In the genomic region with DNA sequence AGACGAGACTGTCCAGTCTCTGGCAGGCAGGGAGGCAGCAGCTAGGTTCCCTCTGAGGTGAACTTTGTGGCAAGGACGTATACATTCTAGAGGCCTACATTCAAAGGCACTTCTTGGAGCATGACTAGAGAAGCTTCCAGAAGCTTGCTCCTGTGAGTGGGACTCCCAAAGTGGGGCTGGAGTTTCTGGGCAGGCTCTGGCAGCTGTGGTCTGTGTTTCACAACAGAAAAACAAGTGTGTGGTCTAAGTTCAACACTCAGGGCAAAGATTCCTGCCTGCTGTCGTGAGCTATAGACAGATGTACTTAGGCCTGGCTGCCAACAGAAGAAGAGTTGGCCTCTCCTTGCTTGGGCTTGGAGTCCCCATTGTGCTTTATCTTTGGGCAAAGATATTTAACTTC, we compare ENCODE assay signal across 20 mouse cellular contexts.
"Had no signal": no experiment of that assay in that cellular context is flagged by ENCODE, and none has a peak within 500 bp of the region (broad histone marks: within the 10 kb centered on the region; RNA-seq: fewer than 3 reads in every experiment).

No protein-coding gene starts in this region.

- H3K4me1 ChIP-seq: midbrain, embryonic 15.5 days; neural tube, embryonic 12.5 days; neural tube, embryonic 15.5 days had no signal

- H3K9me3 ChIP-seq: intestine, embryonic 15.5 days; liver, embryonic 13.5 days; midbrain, embryonic 15.5 days; neural tube, embryonic 12.5 days; neural tube, embryonic 15.5 days had no signal

- H3K27me3 ChIP-seq: intestine, embryonic 15.5 days; liver, embryonic 13.5 days; midbrain, embryonic 15.5 days; neural tube, embryonic 12.5 days; neural tube, embryonic 15.5 days had no signal

- H3K27ac ChIP-seq: intestine, embryonic 15.5 days; layer of hippocampus, adult 2 months; left cerebral cortex, adult 2 months; liver, embryonic 13.5 days; midbrain, embryonic 15.5 days; neural tube, embryonic 12.5 days; neural tube, embryonic 15.5 days had no signal

- H3K4me3 ChIP-seq: intestine, embryonic 15.5 days; layer of hippocampus, adult 2 months; left cerebral cortex, adult 2 months; liver, embryonic 13.5 days; midbrain, embryonic 15.5 days; neural tube, embryonic 12.5 days; neural tube, embryonic 15.5 days had no signal

- H3K36me3 ChIP-seq: intestine, embryonic 15.5 days; liver, embryonic 13.5 days; midbrain, embryonic 15.5 days; neural tube, embryonic 12.5 days; neural tube, embryonic 15.5 days had no signal

- H3K9ac ChIP-seq: intestine, embryonic 15.5 days; liver, embryonic 13.5 days; midbrain, embryonic 15.5 days; neural tube, embryonic 12.5 days; neural tube, embryonic 15.5 days had no signal

- DNase-seq: kidney, adult 11 months; kidney, adult 8-10 months; kidney, postnatal 25 days; layer of hippocampus, adult 9-11 months; layer of hippocampus, postnatal 36 days; liver, embryonic 13.5 days; lung, postnatal 14 days; right cerebral cortex, adult 18-20 months; right cerebral cortex, postnatal 14 days; right cerebral cortex, postnatal 4 days; thymus, adult 2 months; thymus, postnatal 14 days; thymus, postnatal 4 days had no signal

- H3K4me2 ChIP-seq: intestine, embryonic 15.5 days; liver, embryonic 13.5 days; midbrain, embryonic 11.5 days; midbrain, embryonic 15.5 days; neural tube, embryonic 12.5 days; neural tube, embryonic 15.5 days had no signal

- ATAC-seq: intestine, embryonic 15.5 days; midbrain, embryonic 15.5 days had no signal
